Mouse (Mus musculus): ENCODE measurements at regions not wholly inside any gene's neighbourhood (a gene's known extent, or its start where the extent isn't known, plus 50 kb on each side); places are given as distances from the start of the nearest gene placed in this dataset.

GRCm38 (mm10) chr15:13746559-13746958, 573.1 kb upstream of the Cdh6 start:
- TF ChIP-seq CTCF (conservative IDR thresholded peaks at IDR 0.05; ENCODE audit: insufficient read depth, insufficient read length, low read depth, low read length) (no peak), POLR2A (IDR thresholded peaks at IDR 0.05; ENCODE audit: low read depth, low read length) (no peak)

Data from kidney, adult 2 months (tissue).